Mouse (Mus musculus): Measurements from ENCODE around the gene Grifin. TPM values are rescaled to one million over a fixed set of nuclear protein-coding genes. Genes with fewer than 3 reads are reported as not detected.

Grifin gene
- polyA plus RNA-seq, 1 experiment from 2014 or later = 0.39 TPM

- no peaks in the 10 kb centered on the region for H3K9me3 ChIP-seq
- no peaks in the 10 kb centered on the region for H3K36me3 ChIP-seq
- no peaks in the 10 kb centered on the region for H3K27me3 ChIP-seq (replicated peaks)
- ATAC-seq (ENCODE audit: insufficient read depth, low FRiP score, low read depth) = no peak
- H3K4me1 ChIP-seq = peaks cover 43% of the 10 kb centered on the region
- H3K9ac ChIP-seq = no peak overlapping the region
- H3K4me2 ChIP-seq = no peak overlapping the region
- H3K4me3 ChIP-seq (replicated peaks) = no peak overlapping the region
- WGBS = 92% methylated on average over 5 of the region's 5 CpGs
- H3K27ac ChIP-seq = no peak overlapping the region
These were observed 2.9 kb upstream of the Grifin start for GRCm38 (mm10) chr5:140567751-140568150.

- ATAC-seq (ENCODE audit: insufficient read depth, low FRiP score, low read depth) = peak; percentile 16; the same call in 1 of the 2 replicates
- no peak overlapping the region; the same call in 1 of the 2 replicates for H3K27ac ChIP-seq
- H3K4me1 ChIP-seq = peaks cover 43% of the 10 kb centered on the region
- WGBS = 47% methylated on average over 11 of the region's 11 CpGs
- no peak overlapping the region for H3K4me2 ChIP-seq
- no peaks in the 10 kb centered on the region for H3K9me3 ChIP-seq
- no peak overlapping the region for H3K4me3 ChIP-seq (replicated peaks)
- no peaks in the 10 kb centered on the region for H3K27me3 ChIP-seq (replicated peaks)
- H3K9ac ChIP-seq = no peak overlapping the region
- no peaks in the 10 kb centered on the region for H3K36me3 ChIP-seq
These were observed 2.5 kb upstream of the Grifin start for GRCm38 (mm10) chr5:140567321-140567720.

GRCm38 (mm10) chr5:140566271-140566670 is 1.4 kb upstream of the Grifin start:
- no peak overlapping the region for H3K4me3 ChIP-seq (replicated peaks)
- WGBS = 69% methylated on average over 4 of the region's 4 CpGs
- H3K4me1 ChIP-seq = peaks cover 43% of the 10 kb centered on the region
- no peak for ATAC-seq (ENCODE audit: insufficient read depth, low FRiP score, low read depth)
- no peak overlapping the region for H3K9ac ChIP-seq
- no peaks in the 10 kb centered on the region for H3K27me3 ChIP-seq (replicated peaks)
- no peak overlapping the region for H3K4me2 ChIP-seq
- no peaks in the 10 kb centered on the region for H3K36me3 ChIP-seq
- no peaks in the 10 kb centered on the region for H3K9me3 ChIP-seq
- peak overlapping the region; percentile 66; the same call in 1 of the 2 replicates for H3K27ac ChIP-seq

- Histone ChIP-seq H3K9ac (no peak overlapping the region), H3K27ac (peak overlapping the region; percentile 66; the same call in 1 of the 2 replicates), H3K36me3 (no peaks in the 10 kb centered on the region), H3K4me3 (replicated peaks) (no peak overlapping the region), H3K27me3 (replicated peaks) (no peaks in the 10 kb centered on the region), H3K4me1 (peaks cover 43% of the 10 kb centered on the region), H3K9me3 (no peaks in the 10 kb centered on the region), H3K4me2 (no peak overlapping the region)
- ATAC-seq (ENCODE audit: insufficient read depth, low FRiP score, low read depth) = 0 out of 2 replicates have a peak, but pooled peaks have one; percentile 28
- WGBS = 60% methylated on average over 6 of the region's 6 CpGs
These were observed 985 bp upstream of the Grifin start for GRCm38 (mm10) chr5:140565856-140566255.

- H3K27ac ChIP-seq = no peak overlapping the region; the same call in 1 of the 2 replicates
- H3K27me3 ChIP-seq (replicated peaks) = no peaks in the 10 kb centered on the region
- WGBS = 33% methylated on average over 5 of the region's 5 CpGs
- no peaks in the 10 kb centered on the region for H3K9me3 ChIP-seq
- H3K4me1 ChIP-seq = peaks cover 43% of the 10 kb centered on the region
- ATAC-seq (ENCODE audit: insufficient read depth, low FRiP score, low read depth) = peak; percentile 76
- H3K4me3 ChIP-seq (replicated peaks) = no peak overlapping the region
- no peaks in the 10 kb centered on the region for H3K36me3 ChIP-seq
- H3K9ac ChIP-seq = no peak overlapping the region
- H3K4me2 ChIP-seq = no peak overlapping the region
These were observed 580 bp upstream of the Grifin start for GRCm38 (mm10) chr5:140565451-140565850.

DNA sequence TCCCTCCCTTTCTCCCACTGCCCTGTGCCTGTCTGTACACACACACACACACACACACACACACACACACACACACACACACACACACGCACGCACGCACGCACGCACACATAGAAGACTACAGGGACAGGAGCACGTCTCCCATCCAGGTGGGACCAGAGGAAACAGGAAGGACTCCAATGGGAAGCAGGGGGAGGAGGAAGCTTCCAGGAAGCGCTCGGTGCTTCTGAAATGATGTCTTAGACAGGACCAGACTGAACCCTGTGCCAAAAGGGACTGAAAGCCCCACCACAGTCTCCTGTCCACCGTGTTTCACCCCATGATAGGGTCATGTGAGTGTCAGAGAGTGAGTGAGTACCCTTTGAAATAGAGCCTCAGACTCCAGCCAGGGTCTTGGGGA is 2.3 kb downstream of the Grifin start:
- Histone ChIP-seq H3K36me3 (no peaks in the 10 kb centered on the region), H3K4me1 (peaks cover 33% of the 10 kb centered on the region), H3K27ac (no peak overlapping the region), H3K9me3 (no peaks in the 10 kb centered on the region), H3K4me2 (no peak overlapping the region), H3K9ac (no peak overlapping the region), H3K4me3 (replicated peaks) (no peak overlapping the region), H3K27me3 (replicated peaks) (no peaks in the 10 kb centered on the region)
- no peak for ATAC-seq (ENCODE audit: insufficient read depth, low FRiP score, low read depth)
- WGBS = 80% methylated on average over 9 of the region's 9 CpGs

DNA sequence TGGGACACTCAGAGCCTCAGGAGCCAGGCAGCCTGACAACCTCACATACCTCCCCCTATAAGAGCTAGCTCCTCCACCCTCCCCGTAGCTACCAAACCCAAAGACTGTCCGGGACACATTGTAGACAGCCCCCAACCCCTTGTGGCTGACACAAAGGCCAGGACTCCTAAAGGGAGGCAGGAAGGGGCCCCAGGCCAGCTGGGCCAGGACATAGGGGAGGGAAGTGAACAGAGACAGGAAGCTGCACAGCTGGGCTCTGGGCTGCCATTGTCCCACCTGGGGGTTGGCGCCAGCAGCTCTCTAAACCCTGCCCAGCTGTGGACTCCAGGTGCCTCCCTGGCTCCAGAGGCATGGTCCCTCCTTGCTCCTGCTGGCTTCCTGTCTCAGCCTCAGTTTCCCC is 8.0 kb downstream of the Grifin start:
- Histone ChIP-seq H3K9me3 (no peaks in the 10 kb centered on the region), H3K27me3 (replicated peaks) (no peaks in the 10 kb centered on the region), H3K9ac (no peak overlapping the region), H3K4me3 (replicated peaks) (no peak overlapping the region), H3K27ac (no peak overlapping the region), H3K36me3 (no peaks in the 10 kb centered on the region), H3K4me2 (no peak overlapping the region), H3K4me1 (no peaks in the 10 kb centered on the region)
- WGBS = 56% methylated on average over 3 of the region's 3 CpGs
- ATAC-seq (ENCODE audit: insufficient read depth, low FRiP score, low read depth) = peak; percentile 27; the same call in 1 of the 2 replicates

GRCm38 (mm10) chr5:140553719-140554118 is 11.2 kb downstream of the Grifin start:
- H3K9ac ChIP-seq = no peak overlapping the region
- WGBS = 76% methylated on average over 7 of the region's 7 CpGs
- ATAC-seq (ENCODE audit: insufficient read depth, low FRiP score, low read depth) = no peak

DNA sequence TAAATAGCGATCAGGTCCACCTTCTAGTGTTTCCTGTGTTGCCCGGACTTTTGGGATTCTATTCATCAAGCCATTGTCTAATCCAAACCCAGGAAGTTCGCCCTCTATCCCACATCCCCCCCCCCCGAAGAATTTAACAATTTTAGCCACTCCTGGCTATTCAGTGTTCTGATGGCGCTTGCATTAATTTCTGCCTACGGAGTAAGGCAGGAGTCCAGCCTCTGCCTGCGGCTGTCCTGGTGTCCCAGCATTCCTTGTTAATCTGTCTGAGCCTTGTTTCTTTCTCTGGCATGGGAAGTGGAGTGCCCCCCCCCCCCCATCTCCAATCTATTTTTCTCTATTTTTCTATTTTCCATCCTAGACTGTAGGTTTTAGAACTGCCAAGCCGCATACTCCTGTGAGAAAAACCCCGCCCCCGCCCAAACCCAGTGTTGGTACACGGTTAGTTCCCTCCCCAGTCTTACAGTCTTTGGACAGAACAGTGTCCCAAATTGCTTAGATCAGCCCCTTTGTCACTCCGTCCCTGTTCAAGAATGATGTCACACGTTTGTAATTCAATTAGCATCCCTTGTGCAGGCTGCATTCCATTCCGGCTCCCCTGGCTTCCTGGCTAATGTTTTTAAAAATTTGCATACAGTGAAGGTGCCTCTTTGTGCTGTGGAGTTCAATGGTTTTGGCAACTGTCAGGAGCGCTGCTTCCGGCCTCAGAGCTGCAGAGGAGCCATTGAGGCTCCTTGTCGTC is 15.4 kb downstream of the Grifin start:
- no peak overlapping the region for H3K4me2 ChIP-seq
- WGBS = 36% methylated on average over 17 of the region's 17 CpGs
- no peak for ATAC-seq (ENCODE audit: insufficient read depth, low FRiP score, low read depth)

More at GRCm38 (mm10) chr5:140553719-140554118, 11.2 kb downstream of the Grifin start:
- H3K27ac ChIP-seq = no peak overlapping the region
- H3K4me1 ChIP-seq = no peaks in the 10 kb centered on the region
- no peaks in the 10 kb centered on the region for H3K9me3 ChIP-seq
- H3K36me3 ChIP-seq = no peaks in the 10 kb centered on the region
- H3K4me3 ChIP-seq (replicated peaks) = no peak overlapping the region
- H3K27me3 ChIP-seq (replicated peaks) = no peaks in the 10 kb centered on the region
- no peak overlapping the region for H3K4me2 ChIP-seq

GRCm38 (mm10) chr5:140546332-140546731 is 18.5 kb downstream of the Grifin start:
- no peak overlapping the region for H3K4me3 ChIP-seq (replicated peaks)
- no peak for ATAC-seq (ENCODE audit: insufficient read depth, low FRiP score, low read depth)
- no peaks in the 10 kb centered on the region for H3K36me3 ChIP-seq
- H3K9me3 ChIP-seq = no peaks in the 10 kb centered on the region
- no peak overlapping the region for H3K27ac ChIP-seq
- no peaks in the 10 kb centered on the region for H3K4me1 ChIP-seq
- no peak overlapping the region for H3K9ac ChIP-seq
- H3K4me2 ChIP-seq = no peak overlapping the region
- H3K27me3 ChIP-seq (replicated peaks) = no peaks in the 10 kb centered on the region
- 82% methylated on average over 19 of the region's 19 CpGs for WGBS

More for the DNA sequence above, 15.4 kb downstream of the Grifin start:
- Histone ChIP-seq H3K4me1 (no peaks in the 10 kb centered on the region), H3K9me3 (no peaks in the 10 kb centered on the region), H3K4me3 (replicated peaks) (no peak overlapping the region), H3K27me3 (replicated peaks) (no peaks in the 10 kb centered on the region), H3K27ac (no peak overlapping the region), H3K9ac (no peak overlapping the region), H3K36me3 (no peaks in the 10 kb centered on the region)

DNA sequence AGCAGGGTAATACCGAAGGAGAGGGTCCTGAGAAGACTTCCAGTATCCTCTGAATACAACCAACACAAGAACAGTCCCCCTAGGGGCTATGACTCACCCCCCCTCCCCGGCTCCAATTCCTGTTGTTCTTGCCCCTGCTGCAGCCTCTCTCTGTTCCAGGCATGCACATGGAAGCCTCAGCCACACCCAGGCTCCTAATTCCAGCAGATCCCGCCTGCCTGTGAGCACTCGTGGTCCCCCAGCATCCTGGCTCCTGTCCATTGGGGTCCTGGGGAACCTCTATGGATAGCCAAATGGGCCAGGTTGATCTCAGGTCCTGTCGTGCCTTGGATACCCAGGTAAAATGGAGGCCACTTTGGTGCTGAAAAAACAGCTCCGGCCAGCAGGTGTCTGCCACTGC is 19.2 kb downstream of the Grifin start:
- ATAC-seq (ENCODE audit: insufficient read depth, low FRiP score, low read depth) = no peak
- no peaks in the 10 kb centered on the region for H3K36me3 ChIP-seq
- H3K9ac ChIP-seq = no peak overlapping the region
- no peak overlapping the region for H3K4me2 ChIP-seq
- H3K4me3 ChIP-seq (replicated peaks) = no peak overlapping the region
- H3K4me1 ChIP-seq = no peaks in the 10 kb centered on the region
- H3K27me3 ChIP-seq (replicated peaks) = no peaks in the 10 kb centered on the region
- WGBS = 53% methylated on average over 6 of the region's 6 CpGs
- no peak overlapping the region for H3K27ac ChIP-seq
- H3K9me3 ChIP-seq = no peaks in the 10 kb centered on the region

DNA sequence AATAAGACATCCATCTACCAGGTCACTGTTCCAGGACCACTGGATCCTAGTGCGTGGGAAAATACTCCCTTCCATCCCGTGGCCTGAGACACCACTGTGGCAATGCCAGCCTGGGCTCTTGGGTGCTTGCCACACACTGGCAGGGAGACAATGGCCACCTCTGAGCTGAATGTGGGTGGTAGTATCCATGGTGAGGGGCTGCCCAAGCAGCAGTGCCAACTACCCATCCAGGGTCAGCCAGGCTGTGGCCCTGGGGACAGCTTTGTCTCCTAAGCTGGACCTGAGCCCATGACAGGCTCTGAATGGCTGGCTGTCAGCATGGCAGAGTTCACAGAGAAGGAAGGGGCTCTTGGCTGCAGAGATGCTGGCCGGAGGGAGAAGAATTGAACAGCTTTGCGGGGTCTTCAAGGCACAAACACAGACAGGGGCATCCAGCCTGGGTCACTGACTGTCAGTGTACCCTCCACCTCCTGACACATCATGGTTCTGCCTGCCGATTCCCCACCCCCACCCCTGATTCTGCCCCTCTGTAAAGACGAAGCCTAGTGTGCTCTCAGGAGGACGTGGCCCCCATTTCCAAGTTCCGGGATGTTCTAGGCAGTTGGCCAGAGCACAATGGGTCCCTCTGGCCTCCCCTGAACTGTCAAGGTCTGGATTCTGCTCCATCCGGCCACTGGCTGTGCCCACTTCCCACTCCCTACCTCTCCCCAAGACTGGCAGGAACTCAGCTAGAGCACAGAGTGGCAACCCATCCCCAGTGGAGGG is 21.9 kb downstream of the Grifin start:
- no peaks in the 10 kb centered on the region for H3K9me3 ChIP-seq
- 69% methylated on average over 9 of the region's 9 CpGs for WGBS
- H3K4me3 ChIP-seq (replicated peaks) = no peak overlapping the region
- no peak overlapping the region for H3K27ac ChIP-seq
- no peaks in the 10 kb centered on the region for H3K27me3 ChIP-seq (replicated peaks)
- H3K36me3 ChIP-seq = no peaks in the 10 kb centered on the region
- H3K9ac ChIP-seq = no peak overlapping the region
- no peak for ATAC-seq (ENCODE audit: insufficient read depth, low FRiP score, low read depth)
- no peaks in the 10 kb centered on the region for H3K4me1 ChIP-seq
- no peak overlapping the region for H3K4me2 ChIP-seq

Measured in stomach, embryonic 15.5 days (tissue).